Mouse (Mus musculus): Measurements from ENCODE around the gene Dcbld2. TPM values are rescaled to one million over a fixed set of nuclear protein-coding genes. Genes with fewer than 3 reads are reported as not detected.

Dcbld2 gene
- 10 to 100 TPM; 12.6 to 12.9 TPM for total RNA-seq (2021)

GRCm38 (mm10) chr16:58408062-58408486 lies at the start of gene Dcbld2:
Gene Dcbld2, plus strand, starts transcription at chr16:58408443.
- peak; percentile 82 to 88 for DNase-seq (ENCODE audit: extremely low spot score in 1 of 2, low spot score in 1 of 2)

- no peak for DNase-seq (ENCODE audit: extremely low spot score in 1 of 2, low spot score in 1 of 2)
Observed at GRCm38 (mm10) chr16:58377170-58377569, 31.1 kb upstream of the Dcbld2 start.

GRCm38 (mm10) chr16:58377756-58378503 lies 30.3 kb upstream of the Dcbld2 start:
- DNase-seq (ENCODE audit: extremely low spot score in 1 of 2, low spot score in 1 of 2), result no peak

GRCm38 (mm10) chr16:58386241-58386757 lies 21.9 kb upstream of the Dcbld2 start:
- no peak for DNase-seq (ENCODE audit: extremely low spot score in 1 of 2, low spot score in 1 of 2)

- DNase-seq (ENCODE audit: extremely low spot score in 1 of 2, low spot score in 1 of 2), result no peak
Observed at GRCm38 (mm10) chr16:58389143-58389755, 19.0 kb upstream of the Dcbld2 start.

GRCm38 (mm10) chr16:58393036-58393435 lies 15.2 kb upstream of the Dcbld2 start:
- no peak for DNase-seq (ENCODE audit: extremely low spot score in 1 of 2, low spot score in 1 of 2)

- DNase-seq (ENCODE audit: extremely low spot score in 1 of 2, low spot score in 1 of 2), result no peak
Observed at GRCm38 (mm10) chr16:58394156-58394555, 14.1 kb upstream of the Dcbld2 start.

- DNase-seq (ENCODE audit: extremely low spot score in 1 of 2, low spot score in 1 of 2), result no peak
Observed at GRCm38 (mm10) chr16:58398604-58399003, 9.6 kb upstream of the Dcbld2 start.

GRCm38 (mm10) chr16:58401079-58401478 lies 7.2 kb upstream of the Dcbld2 start:
- DNase-seq (ENCODE audit: extremely low spot score in 1 of 2, low spot score in 1 of 2), result no peak

GRCm38 (mm10) chr16:58404665-58405064 lies 3.6 kb upstream of the Dcbld2 start:
- DNase-seq (ENCODE audit: extremely low spot score in 1 of 2, low spot score in 1 of 2), result no peak

GRCm38 (mm10) chr16:58405271-58405670 lies 3.0 kb upstream of the Dcbld2 start:
- DNase-seq (ENCODE audit: extremely low spot score in 1 of 2, low spot score in 1 of 2), result no peak

- peak; percentile 6 to 27 for DNase-seq (ENCODE audit: extremely low spot score in 1 of 2, low spot score in 1 of 2)
Observed at GRCm38 (mm10) chr16:58408487-58409281, 441 bp downstream of the Dcbld2 start.

GRCm38 (mm10) chr16:58409825-58410224 lies 1.6 kb downstream of the Dcbld2 start:
- DNase-seq (ENCODE audit: extremely low spot score in 1 of 2, low spot score in 1 of 2), result no peak

GRCm38 (mm10) chr16:58414801-58415200 lies 6.6 kb downstream of the Dcbld2 start:
- no peak for DNase-seq (ENCODE audit: extremely low spot score in 1 of 2, low spot score in 1 of 2)

GRCm38 (mm10) chr16:58415500-58415899 lies 7.3 kb downstream of the Dcbld2 start:
- no peak for DNase-seq (ENCODE audit: extremely low spot score in 1 of 2, low spot score in 1 of 2)

- no peak for DNase-seq (ENCODE audit: extremely low spot score in 1 of 2, low spot score in 1 of 2)
Observed at GRCm38 (mm10) chr16:58421696-58422354, 13.6 kb downstream of the Dcbld2 start.

GRCm38 (mm10) chr16:58430246-58430645 lies 22.0 kb downstream of the Dcbld2 start:
- DNase-seq (ENCODE audit: extremely low spot score in 1 of 2, low spot score in 1 of 2), result no peak

- DNase-seq (ENCODE audit: extremely low spot score in 1 of 2, low spot score in 1 of 2), result no peak
Observed at GRCm38 (mm10) chr16:58432384-58432783, 24.1 kb downstream of the Dcbld2 start.

- DNase-seq (ENCODE audit: extremely low spot score in 1 of 2, low spot score in 1 of 2), result no peak
Observed at GRCm38 (mm10) chr16:58444735-58445134, 36.5 kb downstream of the Dcbld2 start.

Measured in layer of hippocampus, postnatal 25 days (tissue).